In the genomic region with DNA sequence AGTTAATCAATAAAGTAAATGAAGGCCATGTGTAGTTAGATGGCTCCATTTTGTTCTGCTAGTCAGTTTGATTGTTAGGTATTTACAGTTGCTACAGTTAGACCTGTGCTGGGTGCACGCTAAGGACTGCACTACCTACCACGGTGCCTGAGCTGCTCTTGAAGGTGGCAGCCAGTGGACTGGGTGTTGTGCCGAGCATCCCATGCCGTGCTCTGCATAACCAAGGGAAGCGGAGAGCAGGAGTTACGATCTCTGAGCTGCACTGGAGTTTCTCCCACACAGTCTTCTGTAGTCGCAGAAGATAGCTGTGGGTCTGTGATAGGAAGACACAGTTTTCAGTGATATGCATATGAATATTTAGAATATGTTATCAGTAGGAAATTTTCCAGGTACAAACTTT, we compare ENCODE assay signal across 16 mouse cellular contexts.
"Had no signal": no experiment of that assay in that cellular context is flagged by ENCODE, and none has a peak within 500 bp of the region (broad histone marks: within the 10 kb centered on the region; RNA-seq: fewer than 3 reads in every experiment).

No protein-coding gene starts in this region.

- H3K27ac ChIP-seq: neural tube, embryonic 13.5 days; neural tube, embryonic 15.5 days; stomach, embryonic 15.5 days; stomach, postnatal 0 days had no signal

- H3K4me3 ChIP-seq: neural tube, embryonic 13.5 days; neural tube, embryonic 15.5 days; stomach, embryonic 15.5 days had no signal

- H3K4me2 ChIP-seq: neural tube, embryonic 13.5 days; neural tube, embryonic 15.5 days; stomach, embryonic 15.5 days had no signal

- H3K4me1 ChIP-seq: neural tube, embryonic 13.5 days; neural tube, embryonic 15.5 days; stomach, embryonic 15.5 days had no signal

- H3K9me3 ChIP-seq: neural tube, embryonic 13.5 days; neural tube, embryonic 15.5 days; stomach, embryonic 15.5 days had no signal

- H3K27me3 ChIP-seq: neural tube, embryonic 13.5 days; neural tube, embryonic 15.5 days; stomach, embryonic 15.5 days had no signal

- DNase-seq: retina, postnatal 1 day; right cerebral cortex, adult 18-20 months; right cerebral cortex, postnatal 14 days; right cerebral cortex, postnatal 25 days; right cerebral cortex, postnatal 4 days; spleen, adult 18-20 months; thymus, adult 18-20 months; thymus, adult 2 months; thymus, postnatal 14 days; thymus, postnatal 25 days; thymus, postnatal 36 days; thymus, postnatal 4 days had no signal

- H3K9ac ChIP-seq: neural tube, embryonic 13.5 days; neural tube, embryonic 15.5 days; stomach, embryonic 15.5 days had no signal
